Mouse (Mus musculus) CH12.LX (cell line): ENCODE data around the gene Plekhg6. TPM values are rescaled to one million over a fixed set of nuclear protein-coding genes. Genes with fewer than 3 reads are reported as not detected.

Experiments used
- DNase-seq: peaks from one replicate; pipeline ENCODE4 v3.0.0-alpha.2; 2013; ENCODE audit errors: extremely low read depth
- H3K27ac ChIP-seq: 2 replicates; pipeline ENCODE4 v1.5.1; 2012; ENCODE audit warnings: low read depth, mild to moderate bottlenecking, control low read depth, moderate library complexity; ENCODE audit not compliant: insufficient read depth
- H3K27me3 ChIP-seq: replicated peaks from 2 replicates; pipeline ENCODE3; 2012; ENCODE audit warnings: inconsistent platforms
- H3K36me3 ChIP-seq, 2 experiments: replicated peaks in 1 of 2; 2 replicates each; pipeline versions ENCODE3 to v1.6.1; 2012; ENCODE audit warnings: inconsistent platforms in 1 of 2, low read length in 1 of 2, mild to moderate bottlenecking in 1 of 2, mixed read lengths in 1 of 2, moderate library complexity in 1 of 2; ENCODE audit not compliant: control insufficient read depth in 1 of 2, insufficient read depth in 1 of 2
- H3K4me1 ChIP-seq, 2 experiments: 2 replicates each; pipeline ENCODE4 v1.6.1; 2012; ENCODE audit warnings: inconsistent platforms in 1 of 2, moderate library complexity in 1 of 2; ENCODE audit not compliant: insufficient read depth in 2 of 2, control insufficient read depth in 1 of 2
- H3K4me2 ChIP-seq: 2 replicates; pipeline ENCODE4 v1.6.1; 2012; ENCODE audit warnings: low read depth, mild to moderate bottlenecking, control low read depth; ENCODE audit not compliant: poor library complexity, insufficient read depth, severe bottlenecking
- H3K4me3 ChIP-seq, 3 experiments: fragments of 150-350 bp in 1 of 3; sonication (generic) in 1 of 3; replicated peaks in 1 of 3; 2 replicates each; pipeline versions ENCODE3 to v1.5.1; 2011 to 2012; ENCODE audit warnings: low read depth in 2 of 3, low read length in 2 of 3, mild to moderate bottlenecking in 2 of 3, moderate library complexity in 2 of 3, control low read depth in 1 of 3, improper control_type of control experiment in 1 of 3, inconsistent platforms in 1 of 3, mixed read lengths in 1 of 3; ENCODE audit not compliant: poor library complexity in 1 of 3
- H3K79me2 ChIP-seq: replicated peaks from 2 replicates; pipeline ENCODE4 v1.6.1; 2012; ENCODE audit warnings: mild to moderate bottlenecking, moderate library complexity; ENCODE audit not compliant: control insufficient read depth, poor library complexity, insufficient read depth, severe bottlenecking; ENCODE audit errors: extremely low read depth
- H3K9ac ChIP-seq: 2 replicates; pipeline ENCODE4 v1.6.1; 2012; ENCODE audit warnings: low read depth, mild to moderate bottlenecking, control low read depth, moderate library complexity; ENCODE audit not compliant: insufficient read depth
- H3K9me3 ChIP-seq: replicated peaks from 2 replicates; pipeline ENCODE3; 2012; ENCODE audit warnings: low read length, inconsistent platforms, mixed read lengths
- BHLHE40 ChIP-seq: IDR thresholded peaks from 2 replicates; pipeline ENCODE4 v1.6.1; 2011; ENCODE audit warnings: mild to moderate bottlenecking, low read depth, low read length, improper control_type of control experiment
- CHD1 ChIP-seq: IDR thresholded peaks from 2 replicates; pipeline ENCODE4 v1.6.1; 2012; ENCODE audit warnings: low read depth, low read length, improper control_type of control experiment, inconsistent platforms
- CTCF ChIP-seq, 2 experiments: IDR thresholded peaks in 1 of 2; conservative IDR thresholded peaks in 1 of 2; 2 replicates each; pipeline ENCODE4 v1.5.1; 2011 to 2012; ENCODE audit warnings: low read depth in 2 of 2, low read length in 2 of 2, improper control_type of control experiment in 1 of 2, inconsistent platforms in 1 of 2, mild to moderate bottlenecking in 1 of 2, moderate library complexity in 1 of 2
- ELF1 ChIP-seq: IDR thresholded peaks from 2 replicates; pipeline ENCODE4 v1.6.1; 2014; ENCODE audit warnings: low read depth, mild to moderate bottlenecking, inconsistent platforms, low read length, improper control_type of control experiment
- EP300 ChIP-seq: IDR thresholded peaks from 2 replicates; pipeline ENCODE4 v1.6.1; 2011; ENCODE audit warnings: low read length, improper control_type of control experiment
- GABPA ChIP-seq: IDR thresholded peaks from 2 replicates; pipeline ENCODE4 v1.6.1; 2012; ENCODE audit warnings: low read depth, low read length, improper control_type of control experiment, inconsistent platforms; ENCODE audit not compliant: insufficient replicate concordance
- JUND ChIP-seq: conservative IDR thresholded peaks from 2 replicates; pipeline ENCODE4 v1.6.1; 2011; ENCODE audit warnings: low read depth, low read length, improper control_type of control experiment
- MAX ChIP-seq: IDR thresholded peaks from 2 replicates; pipeline ENCODE4 v1.6.1; 2011; ENCODE audit warnings: low read length, improper control_type of control experiment
- MAZ ChIP-seq: IDR thresholded peaks from 2 replicates; pipeline ENCODE4 v1.6.1; 2012; ENCODE audit warnings: low read depth, mild to moderate bottlenecking, inconsistent platforms, low read length, improper control_type of control experiment, moderate library complexity
- MEF2A ChIP-seq: IDR thresholded peaks from 2 replicates; pipeline ENCODE4 v1.6.1; 2014; ENCODE audit warnings: low read depth, mild to moderate bottlenecking, inconsistent platforms, low read length, improper control_type of control experiment, borderline replicate concordance
- MXI1 ChIP-seq: IDR thresholded peaks from 2 replicates; pipeline ENCODE4 v1.6.1; 2011; ENCODE audit warnings: mild to moderate bottlenecking, low read depth, low read length, improper control_type of control experiment
- MYC ChIP-seq: IDR thresholded peaks from 2 replicates; pipeline ENCODE4 v1.6.1; 2011; ENCODE audit warnings: low read depth, mild to moderate bottlenecking, improper control_type of control experiment, low read length
- POLR2A ChIP-seq: IDR thresholded peaks from 2 replicates; pipeline ENCODE4 v1.6.1; 2011; ENCODE audit warnings: low read depth, mild to moderate bottlenecking, improper control_type of control experiment, low read length
- RAD21 ChIP-seq: IDR thresholded peaks from 2 replicates; pipeline ENCODE4 v1.6.1; 2011; ENCODE audit warnings: low read depth, mild to moderate bottlenecking, low read length, improper control_type of control experiment, moderate library complexity
- RCOR1 ChIP-seq: conservative IDR thresholded peaks from 2 replicates; pipeline ENCODE4 v1.6.1; 2012; ENCODE audit warnings: low read depth, mild to moderate bottlenecking, inconsistent platforms, low read length, improper control_type of control experiment
- SIN3A ChIP-seq: IDR thresholded peaks from 2 replicates; pipeline ENCODE4 v1.6.1; 2012; ENCODE audit warnings: low read length, improper control_type of control experiment, inconsistent platforms
- SMC3 ChIP-seq: IDR thresholded peaks from 2 replicates; pipeline ENCODE4 v1.6.1; 2011; ENCODE audit warnings: low read depth, low read length, improper control_type of control experiment
- UBTF ChIP-seq: IDR thresholded peaks from 2 replicates; pipeline ENCODE4 v1.6.1; 2012; ENCODE audit warnings: low read depth, mild to moderate bottlenecking, inconsistent platforms, low read length, improper control_type of control experiment, moderate library complexity
- USF1 ChIP-seq: IDR thresholded peaks from 2 replicates; pipeline ENCODE4 v1.6.1; 2014; ENCODE audit warnings: low read depth, mild to moderate bottlenecking, inconsistent platforms, low read length, improper control_type of control experiment
- USF2 ChIP-seq: conservative IDR thresholded peaks from 2 replicates; pipeline ENCODE4 v1.6.1; 2011; ENCODE audit warnings: low read depth, low read length, improper control_type of control experiment
- ZC3H11A ChIP-seq: IDR thresholded peaks from 2 replicates; pipeline ENCODE4 v1.6.1; 2012; ENCODE audit warnings: low read depth, mild to moderate bottlenecking, inconsistent platforms, low read length, improper control_type of control experiment
- ZNF384 ChIP-seq: IDR thresholded peaks from 2 replicates; pipeline ENCODE4 v1.6.1; 2012; ENCODE audit warnings: low read depth, low read length, improper control_type of control experiment, inconsistent platforms
- dilution Hi-C: fragments of 300-500 bp; cut with MboI; formaldehyde crosslinking; loops from 2 replicates; pipeline ENCODE4 v1.14.3; 2020; ENCODE audit warnings: low sequenced_read_pairs; ENCODE audit not compliant: extremely low pct_unique_long_range_greater_than_20kb, extremely low pct_ligation_motif_present
- in situ Hi-C: fragments of 300-500 bp; cut with MboI; formaldehyde crosslinking; loops from 3 replicates; pipeline ENCODE4 v1.14.3; 2019; ENCODE audit warnings: low sequenced_read_pairs, low pct_ligation_motif_present, low pct_unique_long_range_greater_than_20kb, mixed read lengths
- polyA plus RNA-seq: library from polyadenylated mRNA; unstranded; fragments of >175 nt; gene quantifications from 2 replicates; pipeline ENCODE4 v1.2.1, GENCODE M21; 2012; ENCODE audit warnings: low read depth; ENCODE audit not compliant: insufficient read length
- total RNA-seq, 2 experiments: library from RNA; depleted of rRNA; stranded (reverse); fragments of 300-350 nt in 1 of 2; fragments of >200 nt in 1 of 2; gene quantifications; 2 replicates each; pipeline ENCODE4 v1.2.3; 2012 to 2014

The Plekhg6 gene
- total and polyA plus RNA-seq, 3 experiments: not detected

- Histone ChIP-seq H3K4me1 (no peaks in the 10 kb centered on the region), H3K27me3 (peaks cover 64% of the 10 kb centered on the region), H3K9me3 (peaks cover 7% of the 10 kb centered on the region), H3K4me2 (no peak overlapping the region), H3K27ac (no peak overlapping the region), H3K79me2 (no peaks in the 10 kb centered on the region), H3K4me3 (no peak overlapping the region), H3K36me3 (no peaks in the 10 kb centered on the region), H3K9ac (no peak overlapping the region)
- dilution Hi-C loops: no loop called here
- TF ChIP-seq RCOR1 (no peak), BHLHE40 (no peak), EP300 (no peak), MEF2A (no peak), USF1 (no peak), JUND (no peak), ZC3H11A (no peak), USF2 (no peak), MXI1 (no peak), SIN3A (no peak), POLR2A (no peak), ZNF384 (no peak), CHD1 (no peak), SMC3 (no peak), GABPA (no peak), MAZ (no peak), CTCF (conservative IDR thresholded peaks at IDR 0.05 in 1 of 2, IDR thresholded peaks at IDR 0.05 in 1 of 2; ENCODE audit: low read depth in 2 of 2, low read length in 2 of 2) (no peak)
- no peak for DNase-seq
- in situ Hi-C loops: no loop called here
Observed at GRCm38 (mm10) chr6:125405461-125406382, 25.1 kb upstream of the Plekhg6 start.

GRCm38 (mm10) chr6:125389853-125390252 is 9.3 kb upstream of the Plekhg6 start:
- TF ChIP-seq RAD21: no peak
- no peak for TF ChIP-seq EP300
- TF ChIP-seq MAX: no peak
- TF ChIP-seq SMC3: no peak
- no peak for TF ChIP-seq MAZ
- TF ChIP-seq ELF1: no peak
- TF ChIP-seq UBTF: no peak
- no peak for TF ChIP-seq MEF2A
- no peak for TF ChIP-seq MYC
- Histone ChIP-seq H3K9ac (no peak overlapping the region), H3K4me3 (no peak overlapping the region), H3K4me1 (no peaks in the 10 kb centered on the region), H3K4me2 (no peak overlapping the region), H3K36me3 (no peaks in the 10 kb centered on the region), H3K27ac (no peak overlapping the region), H3K79me2 (no peaks in the 10 kb centered on the region), H3K9me3 (peaks cover 6% of the 10 kb centered on the region), H3K27me3 (peaks cover 41% of the 10 kb centered on the region)
- dilution Hi-C loops: no loop called here
- in situ Hi-C loops: no loop called here
- DNase-seq: no peak
